Mouse (Mus musculus) layer of hippocampus, postnatal 25 days (tissue): ENCODE results near the gene Mcm7. TPM values are rescaled to one million over a fixed set of nuclear protein-coding genes. Genes with fewer than 3 reads are reported as not detected.
A peak's percentile ranks its signal among the peaks of the same experiment; 100 is the strongest.

Source experiments
- DNase-seq, 2 experiments: peaks; one replicate each; pipeline ENCODE4 v3.0.0; 2022; ENCODE audit warnings: mixed read lengths in 2 of 2, low spot score in 1 of 2; ENCODE audit errors: extremely low spot score in 1 of 2
- microRNA-seq, 2 experiments: library from miRNA; unstranded; fragments of <30 nt; microRNA quantifications; one replicate each; pipeline ENCODE4 v1.2.0; 2021
- total RNA-seq, 2 experiments: library from RNA; stranded (reverse); gene quantifications; 2 replicates each; pipeline ENCODE4 v1.2.3; 2021

Gene Mcm7
- total RNA-seq, 2 experiments from 2014 or later = 18.3 to 19.3 TPM

DNA sequence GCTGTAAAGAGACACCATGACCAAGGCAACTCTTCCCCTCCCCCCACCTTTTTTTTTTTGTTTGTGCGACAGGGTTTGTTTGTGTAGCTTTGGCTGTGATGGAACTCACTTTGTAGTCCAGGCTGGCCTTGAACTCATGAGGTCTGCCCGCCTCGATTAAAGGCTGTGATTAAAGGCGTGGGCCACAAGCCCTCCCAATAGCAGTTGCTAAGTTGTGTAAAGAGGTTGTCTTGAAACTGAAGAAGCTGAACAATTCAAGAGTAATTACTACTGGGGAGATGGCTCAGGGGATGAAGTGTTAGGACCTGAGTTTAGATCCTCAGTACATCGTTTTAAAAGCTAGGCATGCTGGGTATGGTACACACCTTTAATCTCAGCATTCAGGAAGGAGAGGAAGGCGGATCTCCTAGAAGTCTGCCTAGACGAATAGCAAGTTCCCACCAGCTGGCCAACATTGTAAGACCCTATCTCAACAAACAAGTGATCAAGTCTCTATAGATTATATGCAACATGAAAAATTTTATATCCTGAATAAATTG is 11.9 kb downstream of the Mcm7 start:
- no peak for DNase-seq

DNA sequence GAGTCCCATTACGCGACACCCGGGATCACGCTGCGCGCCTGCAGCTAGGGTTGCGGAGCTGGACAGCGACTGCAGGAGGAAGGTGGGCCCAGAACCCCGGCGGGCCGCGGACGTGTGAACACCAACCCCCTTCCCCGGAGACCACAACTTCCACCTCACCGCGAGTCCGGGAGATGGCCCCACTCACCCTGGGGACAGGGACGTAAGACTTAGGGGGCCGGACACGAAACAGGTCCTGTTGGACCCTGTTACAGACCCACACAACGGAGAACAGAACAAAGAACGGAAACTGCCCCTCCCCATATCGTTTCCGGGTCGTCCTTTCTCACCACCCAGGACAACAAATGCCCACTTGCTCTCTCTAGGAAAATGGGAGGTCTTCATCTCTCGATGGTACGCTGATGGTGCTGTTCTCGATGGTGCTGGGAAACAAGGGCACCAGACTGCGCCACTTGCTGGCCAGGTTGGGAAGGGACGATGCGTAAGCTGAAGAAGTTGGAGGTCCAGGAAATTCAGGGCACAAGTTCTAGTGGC is 16.7 kb downstream of the Mcm7 start, which contains the start of gene Zfp113:
Gene Zfp113, minus strand, starts transcription at position 302 of the 534 bp plus-strand sequence.
- peak; percentile 74 to 75 for DNase-seq

DNA sequence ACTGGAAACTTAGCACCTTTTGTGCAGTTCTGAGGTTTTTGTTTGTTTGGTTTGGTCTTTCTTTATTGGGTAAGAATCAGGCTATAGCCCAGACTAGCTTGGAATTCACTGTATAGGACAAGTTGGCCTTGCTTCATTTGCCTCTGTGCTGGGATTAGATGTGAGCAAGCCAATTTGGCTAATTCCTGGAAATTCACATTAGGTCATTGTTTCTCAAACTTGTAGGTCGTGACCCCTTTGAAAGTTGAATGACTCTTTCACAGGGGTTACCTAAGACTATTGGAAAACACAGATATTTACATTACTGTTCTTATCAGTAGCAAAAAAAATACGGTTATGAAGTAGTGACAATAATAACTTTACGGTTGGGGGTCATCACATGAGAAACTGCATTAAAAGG is 17.8 kb downstream of the Mcm7 start:
- DNase-seq = no peak

DNA sequence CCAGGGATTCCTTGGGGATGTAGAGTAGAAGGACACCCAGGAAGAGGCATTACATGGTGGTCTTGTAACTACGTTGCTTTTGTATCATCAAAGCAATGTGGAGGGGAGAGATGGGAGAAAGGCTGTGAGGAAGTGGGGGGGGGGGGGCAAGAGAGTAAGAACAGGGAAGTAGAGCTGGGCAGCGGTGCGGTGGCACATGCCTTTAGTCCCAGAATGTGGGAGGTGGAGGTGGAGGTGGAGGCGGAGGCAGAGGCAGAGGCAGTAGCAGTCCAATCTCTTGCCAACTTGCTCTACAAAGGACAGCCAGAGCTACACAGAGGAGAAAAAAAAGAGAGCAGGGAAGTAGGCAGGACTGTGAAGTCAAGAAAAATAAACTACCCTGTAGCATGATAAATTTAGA is 33.6 kb downstream of the Mcm7 start:
- no peak for DNase-seq

DNA sequence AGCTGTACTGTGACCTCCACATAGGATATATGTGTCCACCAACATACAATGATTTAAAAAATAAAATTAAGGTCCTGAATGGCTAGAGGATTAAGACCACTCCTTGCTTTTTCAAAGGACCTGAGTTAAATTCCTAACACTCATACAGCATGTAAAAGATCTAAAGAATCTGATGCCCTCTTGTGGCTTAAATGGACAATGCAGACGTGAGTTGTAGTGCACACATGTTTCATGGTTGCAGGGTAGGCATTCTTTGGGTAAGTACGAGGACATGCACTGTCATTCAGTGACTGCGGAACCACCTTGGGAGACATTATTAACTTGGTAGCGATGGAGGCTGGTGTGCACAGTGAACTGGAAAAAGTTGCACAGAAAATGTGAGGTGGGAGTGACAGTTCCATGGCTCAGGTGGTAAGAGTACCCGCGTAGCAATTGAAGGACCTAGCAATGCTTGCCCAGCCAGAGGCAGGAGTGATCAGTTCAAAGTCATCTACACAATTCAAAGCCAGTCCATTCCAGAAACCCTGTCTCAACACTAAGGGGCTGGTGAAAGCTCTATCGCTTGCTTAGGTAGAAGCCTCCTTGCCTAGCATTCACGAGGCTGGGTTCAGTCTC is 34.2 kb downstream of the Mcm7 start:
- DNase-seq = peak in 1 of 2 experiments; percentile 38

DNA sequence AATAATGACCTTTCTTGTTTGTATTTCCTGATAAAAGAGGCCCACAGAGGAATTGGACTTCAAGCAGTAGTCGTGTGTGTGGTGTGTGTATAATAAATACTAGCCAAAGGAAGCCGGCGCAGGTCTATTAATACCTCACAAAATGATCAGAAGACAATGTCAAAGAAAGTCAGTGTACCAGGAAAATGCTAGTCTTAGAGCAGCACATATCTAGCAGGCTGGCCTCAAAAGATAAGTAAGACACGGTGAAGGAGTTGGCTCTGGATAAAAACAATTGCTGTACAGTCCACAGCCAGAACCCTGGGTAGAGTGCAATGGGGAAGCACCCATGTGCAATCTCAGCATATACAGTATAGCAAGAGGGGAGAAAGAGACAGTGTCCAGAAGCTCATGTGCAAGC is 35.0 kb downstream of the Mcm7 start:
- no peak for DNase-seq

DNA sequence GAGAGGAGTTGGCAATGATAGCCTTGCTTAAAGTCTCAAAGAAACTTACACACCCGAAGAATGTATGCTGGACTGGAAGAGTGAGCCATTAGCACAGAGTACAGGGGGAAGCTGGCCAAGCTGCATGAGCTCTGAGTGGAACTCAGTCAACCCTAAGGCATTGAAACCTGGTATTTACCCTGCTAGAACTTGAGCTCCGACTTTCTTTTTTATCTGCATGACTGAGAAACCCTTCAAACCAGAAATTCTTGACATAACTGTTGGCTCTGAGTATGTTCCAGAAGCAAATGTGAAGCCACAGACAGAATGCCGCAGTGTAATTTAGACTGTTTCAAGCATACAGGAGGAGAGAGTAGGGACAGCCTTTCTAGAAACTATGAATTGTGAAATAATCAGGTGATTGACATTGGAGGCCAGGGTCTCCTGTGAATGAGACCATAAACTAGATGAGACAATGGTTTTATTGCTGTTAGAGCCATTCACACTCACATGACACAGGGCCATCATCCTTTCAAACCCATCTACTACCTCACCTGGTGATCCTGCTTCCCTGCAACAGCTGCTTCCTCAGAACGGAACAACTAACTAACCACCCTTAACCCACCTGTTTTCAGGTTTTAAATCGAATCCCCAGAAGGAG is 39.7 kb downstream of the Mcm7 start:
- DNase-seq = no peak

DNA sequence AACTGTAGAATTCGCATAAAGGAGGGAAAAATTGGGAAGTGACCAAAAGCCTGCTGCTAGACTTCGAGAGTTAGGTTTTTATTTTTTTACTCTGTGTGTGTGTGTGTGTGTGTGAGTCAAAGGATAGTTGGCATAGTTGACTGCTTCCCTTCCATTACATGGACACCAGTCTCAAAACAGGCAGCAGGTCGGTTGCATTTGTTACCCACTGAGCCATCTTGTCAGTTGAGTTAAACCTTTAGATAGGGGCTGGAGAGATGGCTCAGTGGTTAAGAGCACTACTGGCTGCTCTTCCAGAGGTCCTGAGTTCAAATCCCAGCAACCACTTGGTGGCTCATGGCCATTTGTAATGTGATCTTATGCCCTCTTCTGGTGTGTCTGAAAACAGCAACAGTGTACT is 54.2 kb downstream of the Mcm7 start:
- DNase-seq = no peak

DNA sequence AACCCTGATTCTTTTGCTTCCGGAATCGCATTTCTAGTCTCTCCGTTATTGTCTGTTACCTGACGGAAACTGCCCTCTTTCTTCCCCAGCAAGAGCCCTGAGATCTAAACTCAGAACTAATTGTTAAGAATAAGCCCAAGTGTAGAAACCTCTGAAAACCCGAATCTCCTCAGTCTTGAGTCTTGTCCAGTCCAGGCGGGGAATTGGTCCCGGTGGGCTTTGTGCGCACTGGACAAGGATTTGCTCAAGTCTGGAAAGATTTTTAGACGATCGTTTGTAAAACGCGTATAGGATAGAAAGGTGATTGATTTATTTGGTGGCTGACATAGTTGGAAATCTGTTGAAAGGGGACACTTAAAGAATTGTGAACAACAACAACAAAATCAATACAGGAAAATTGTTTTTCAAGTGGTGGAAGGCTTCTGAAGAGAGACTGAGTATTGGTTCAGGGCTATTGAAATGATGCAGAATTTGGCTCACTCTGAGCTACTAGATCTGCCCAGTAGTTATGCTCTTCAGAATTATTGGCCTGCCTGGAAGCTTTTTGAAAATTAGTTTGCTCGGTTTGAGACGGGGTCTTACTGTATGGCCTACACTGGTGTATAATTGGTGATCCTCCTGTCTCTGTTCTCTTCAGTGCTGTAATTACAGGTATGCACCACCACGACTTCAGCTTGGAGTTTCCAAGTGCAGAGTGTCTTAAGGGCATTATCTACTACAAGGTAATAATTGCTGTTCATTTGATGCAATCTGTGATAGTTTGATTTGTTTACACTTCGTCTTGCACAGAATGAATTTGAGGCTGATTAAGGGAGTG is 54.8 kb downstream of the Mcm7 start:
- no peak for DNase-seq

DNA sequence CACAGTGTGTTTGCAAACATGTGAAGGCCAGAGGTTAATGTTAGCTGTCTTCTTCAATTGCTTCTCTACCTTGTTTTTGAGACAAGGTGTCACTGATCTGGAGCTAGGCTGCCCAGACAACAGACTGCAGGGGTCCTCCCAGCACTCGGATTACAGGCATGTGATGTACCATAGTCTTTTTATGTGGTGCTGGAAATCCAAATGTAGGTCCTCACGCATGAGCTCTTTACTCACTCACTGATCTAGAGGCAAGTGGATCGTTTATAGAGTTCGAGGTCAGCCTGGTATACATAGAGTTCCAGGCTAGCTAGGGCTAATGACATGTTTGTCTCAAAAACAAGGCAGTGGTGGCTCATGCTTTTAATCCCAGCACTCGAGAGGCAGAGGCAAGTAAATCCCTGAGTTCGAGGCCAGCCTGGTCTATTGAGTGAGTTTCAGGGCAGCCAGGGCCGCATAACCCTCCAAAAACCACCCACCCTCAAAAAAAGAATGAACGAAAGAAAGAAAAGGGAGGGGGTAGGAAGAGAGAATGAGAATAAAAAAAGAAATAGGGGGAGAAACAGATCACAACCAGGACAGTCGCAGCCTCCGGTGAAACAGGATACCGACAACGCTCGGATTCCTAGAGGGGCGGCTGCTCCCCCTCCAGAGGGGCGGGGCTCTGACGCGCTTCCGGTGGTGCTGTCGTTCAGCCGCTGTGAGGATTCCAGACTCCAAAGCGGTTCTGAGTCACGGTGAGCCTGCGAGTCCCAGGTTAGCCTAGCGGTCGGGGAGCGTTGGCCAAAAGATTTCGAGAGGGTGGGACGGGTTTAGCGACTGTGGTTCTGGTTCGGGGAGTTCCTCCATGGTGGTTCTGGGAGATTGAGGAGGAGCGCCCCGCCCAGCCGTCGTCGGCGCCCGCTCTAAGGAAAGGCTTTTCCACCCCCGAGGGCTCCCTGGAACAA is 55.7 kb downstream of the Mcm7 start, which contains the start of gene Zscan21:
Gene Zscan21, plus strand, starts transcription at position 649 of the 944 bp plus-strand sequence.
- peak; percentile 77 to 81 for DNase-seq

Small RNA genes within 50 kb of the gene (microRNA-seq; reads per million reads assigned to microRNA genes)
- 504 to 581 reads per million in 2 experiments for gene Mir106b
- 53.5 to 81.4 reads per million in 2 experiments for gene Mir25
- 1,955 to 2,146 reads per million in 2 experiments for gene Mir93

Other genes with a start within 250 kb of the Mcm7 start
- gene Gjc3, start 209.3 kb downstream of the Mcm7 start, total RNA-seq = 10 to 100 TPM; 28.5 to 31.3 TPM
- gene Azgp1, start 190.9 kb downstream of the Mcm7 start, total RNA-seq = not detected
- gene Smok3a, start 151.2 kb downstream of the Mcm7 start, total RNA-seq = not detected
- gene Smok3b, start 151.0 kb downstream of the Mcm7 start, total RNA-seq = not detected
- gene Smok3c, start 119.2 kb downstream of the Mcm7 start, total RNA-seq = not detected
- 10 to 100 TPM; 40.4 to 43.3 TPM for gene Zkscan1, start 87.3 kb downstream of the Mcm7 start, total RNA-seq
- gene Zscan21, start 55.5 kb downstream of the Mcm7 start, total RNA-seq = 10 to 100 TPM; 14.1 to 16.7 TPM
- gene Zfp113, start 16.7 kb downstream of the Mcm7 start, total RNA-seq = 10 to 100 TPM; 12.8 to 15.3 TPM
- 100 to 1,000 TPM; 136 to 143 TPM for gene Cops6, start 11.4 kb downstream of the Mcm7 start, total RNA-seq
- gene Ap4m1, start 420 bp downstream of the Mcm7 start, total RNA-seq = 10 to 100 TPM; 22.8 to 26.7 TPM
- 10 to 100 TPM; 40.5 to 42.7 TPM for gene Taf6, start 15.0 kb upstream of the Mcm7 start, total RNA-seq
- 10 to 100 TPM; 15.7 to 16.1 TPM for gene Cnpy4, start 15.1 kb upstream of the Mcm7 start, total RNA-seq
- gene Mblac1, start 21.9 kb upstream of the Mcm7 start, total RNA-seq = 10 to 100 TPM in 1 of 2 experiments, 1 to 10 TPM in 1; 9.1 to 10.1 TPM
- gene Nxpe5, start 53.5 kb upstream of the Mcm7 start, total RNA-seq = not detected
- 10 to 100 TPM; 55.9 to 58.9 TPM for gene Lamtor4, start 83.1 kb upstream of the Mcm7 start, total RNA-seq
- gene BC037034, start 91.6 kb upstream of the Mcm7 start, total RNA-seq = 10 to 100 TPM; 69.3 to 75.7 TPM
- 1 to 10 TPM; 2.3 to 3.1 TPM for gene Gal3st4, start 100.4 kb upstream of the Mcm7 start, total RNA-seq
- gene Gm43720, start 107.5 kb upstream of the Mcm7 start, total RNA-seq = not detected
- 1 to 10 TPM; 3.3 to 4.8 TPM for gene Gpc2, start 107.6 kb upstream of the Mcm7 start, total RNA-seq
- gene Stag3, start 107.8 kb upstream of the Mcm7 start, total RNA-seq = 1 to 10 TPM; 1.3 to 1.4 TPM
- not detected for gene Pvrig, start 169.5 kb upstream of the Mcm7 start, total RNA-seq